Mouse (Mus musculus) forelimb bud, embryonic 11.5 days (tissue): ENCODE results near the gene Cfap126.

ENCODE experiments used
- DNase-seq: peaks from one replicate; pipeline ENCODE4 v3.0.0-alpha.2; 2012; ENCODE audit warnings: low read depth, low spot score

The Cfap126 gene

GRCm38 (mm10) chr1:171096110-171096964 is 17.4 kb upstream of the Cfap126 start:
- DNase-seq = no peak

- no peak for DNase-seq
Measured at GRCm38 (mm10) chr1:171097136-171097535, 16.6 kb upstream of the Cfap126 start.

- DNase-seq = no peak
Measured at GRCm38 (mm10) chr1:171097612-171098011, 16.1 kb upstream of the Cfap126 start.

GRCm38 (mm10) chr1:171101033-171101432 is 12.7 kb upstream of the Cfap126 start:
- no peak for DNase-seq

GRCm38 (mm10) chr1:171101733-171102546 is 11.8 kb upstream of the Cfap126 start:
- DNase-seq = peak; percentile 87

GRCm38 (mm10) chr1:171102547-171103177 is 11.1 kb upstream of the Cfap126 start:
- DNase-seq = peak; percentile 86

- no peak for DNase-seq
Measured at GRCm38 (mm10) chr1:171103179-171103840, 10.4 kb upstream of the Cfap126 start.

- DNase-seq = no peak
Measured at GRCm38 (mm10) chr1:171105226-171105625, 8.5 kb upstream of the Cfap126 start.

GRCm38 (mm10) chr1:171109620-171110019 is 4.1 kb upstream of the Cfap126 start:
- no peak for DNase-seq

- DNase-seq = no peak
Measured at GRCm38 (mm10) chr1:171110659-171111019, 3.1 kb upstream of the Cfap126 start.

GRCm38 (mm10) chr1:171111020-171111780 is 2.5 kb upstream of the Cfap126 start:
- DNase-seq = peak; percentile 93

- DNase-seq = peak; percentile 61
Measured at GRCm38 (mm10) chr1:171111781-171112575, 1.7 kb upstream of the Cfap126 start.

- no peak for DNase-seq
Measured at GRCm38 (mm10) chr1:171112986-171113385, 732 bp upstream of the Cfap126 start.

GRCm38 (mm10) chr1:171116280-171116679 is 2.6 kb downstream of the Cfap126 start:
- DNase-seq = no peak

- DNase-seq = peak; percentile 92
Measured at GRCm38 (mm10) chr1:171118269-171118684, 4.6 kb downstream of the Cfap126 start.

- DNase-seq = no peak
Measured at GRCm38 (mm10) chr1:171118996-171119395, 5.3 kb downstream of the Cfap126 start.

- DNase-seq = no peak
Measured at GRCm38 (mm10) chr1:171119405-171119804, 5.7 kb downstream of the Cfap126 start.

- DNase-seq = no peak
Measured at GRCm38 (mm10) chr1:171120893-171121292, 7.2 kb downstream of the Cfap126 start.

- DNase-seq = no peak
Measured at GRCm38 (mm10) chr1:171121839-171122238, 8.1 kb downstream of the Cfap126 start.

GRCm38 (mm10) chr1:171122932-171123331 is 9.2 kb downstream of the Cfap126 start:
- DNase-seq = no peak
